In the genomic region with DNA sequence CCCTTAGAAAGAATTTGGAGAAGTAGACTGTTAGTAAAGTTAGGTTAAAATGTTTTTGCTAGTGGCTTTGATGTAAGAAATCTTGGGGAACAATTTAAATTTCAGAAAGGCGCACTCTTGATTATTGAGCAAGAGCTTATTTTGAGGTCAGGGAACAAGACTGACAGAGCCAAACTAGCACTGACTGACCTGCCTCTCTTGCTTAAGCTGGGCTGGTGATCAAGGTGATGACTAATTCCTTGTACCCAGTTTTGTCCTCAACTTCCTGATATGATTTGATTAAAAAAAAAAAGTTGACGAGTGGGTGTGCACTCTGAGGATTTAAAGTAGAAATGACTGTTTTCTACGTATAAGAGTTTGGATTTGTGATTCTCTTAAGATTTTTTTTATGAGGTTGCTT, we compare ENCODE assay signal across 25 mouse cellular contexts.
DNase-seq lines count a peak whose midpoint lies in the region; ATAC-seq lines count a peak whose summit lies in the region.
"Had no signal": no experiment of that assay in that cellular context is flagged by ENCODE, and none has a peak within 500 bp of the region (broad histone marks: within the 10 kb centered on the region; RNA-seq: fewer than 3 reads in every experiment).

No protein-coding gene starts in this region.

- H3K9me3 ChIP-seq in intestine, embryonic 15.5 days = no peaks in the 10 kb centered on the region
- no peaks in the 10 kb centered on the region for H3K9me3 ChIP-seq in intestine, embryonic 16.5 days (ENCODE audit: control insufficient read depth, low read length)
- H3K9me3 ChIP-seq in forebrain, embryonic 10.5 days = no peaks in the 10 kb centered on the region
- H3K9me3 ChIP-seq: embryonic facial prominence, embryonic 15.5 days; forebrain, embryonic 12.5 days; heart, embryonic 13.5 days; limb, embryonic 13.5 days; liver, embryonic 15.5 days; midbrain, embryonic 12.5 days had no signal

- peak; percentile 17 to 53 for DNase-seq in adrenal gland, postnatal 36 days
- no peak for DNase-seq in adrenal gland, postnatal 4 days (ENCODE audit: low spot score in 2 of 2)
- peak; percentile 50 for DNase-seq in 3T3-L1 (ENCODE audit: low read depth, low spot score)
- no peak for DNase-seq in urinary bladder, postnatal 14 days (ENCODE audit: low spot score)
- DNase-seq in forebrain, embryonic 10.5 days (ENCODE audit: extremely low spot score, low spot score) = no peak
- DNase-seq: cerebellum, adult 18-20 months; cerebellum, postnatal 36 days; gastrocnemius, postnatal 10 days; kidney, adult 11 months; kidney, postnatal 10 days; layer of hippocampus, postnatal 36 days; retina, postnatal 1 day; thymus, postnatal 25 days had no signal

- H3K27me3 ChIP-seq in intestine, embryonic 15.5 days (replicated peaks) = no peaks in the 10 kb centered on the region
- H3K27me3 ChIP-seq in intestine, embryonic 16.5 days (replicated peaks; ENCODE audit: control insufficient read depth, insufficient read depth, low read length) = no peaks in the 10 kb centered on the region
- H3K27me3 ChIP-seq in forebrain, embryonic 10.5 days (ENCODE audit: poor library complexity, severe bottlenecking) = no peaks in the 10 kb centered on the region
- H3K27me3 ChIP-seq: embryonic facial prominence, embryonic 15.5 days; forebrain, embryonic 12.5 days; heart, embryonic 13.5 days; limb, embryonic 13.5 days; liver, embryonic 15.5 days; midbrain, embryonic 12.5 days had no signal

- 64% methylated on average over 3 of the region's 3 CpGs for WGBS in intestine, embryonic 15.5 days
- WGBS in intestine, embryonic 16.5 days = 64% methylated on average over 3 of the region's 3 CpGs
- 93% methylated on average over 3 of the region's 3 CpGs for WGBS in forebrain, embryonic 10.5 days

- peak; percentile 34; the same call in 1 of the 2 replicates for ATAC-seq in intestine, embryonic 15.5 days
- no peak for ATAC-seq in intestine, embryonic 16.5 days
- ATAC-seq: activated CD4-positive, CD25-positive, alpha-beta regulatory T cell, adult 4 months; hindbrain, embryonic 16.5 days had no signal

- H3K36me3 ChIP-seq in intestine, embryonic 15.5 days = no peaks in the 10 kb centered on the region
- H3K36me3 ChIP-seq in intestine, embryonic 16.5 days (ENCODE audit: control insufficient read depth, insufficient read depth, low read length) = no peaks in the 10 kb centered on the region
- no peaks in the 10 kb centered on the region for H3K36me3 ChIP-seq in forebrain, embryonic 10.5 days (replicated peaks)
- H3K36me3 ChIP-seq: embryonic facial prominence, embryonic 15.5 days; forebrain, embryonic 12.5 days; heart, embryonic 13.5 days; limb, embryonic 13.5 days; liver, embryonic 15.5 days; midbrain, embryonic 12.5 days had no signal

- H3K9ac ChIP-seq in intestine, embryonic 15.5 days = no peak overlapping the region
- H3K9ac ChIP-seq in intestine, embryonic 16.5 days (ENCODE audit: low read depth, low read length) = no peak overlapping the region
- H3K9ac ChIP-seq: embryonic facial prominence, embryonic 15.5 days; forebrain, embryonic 12.5 days; heart, embryonic 13.5 days; limb, embryonic 13.5 days; liver, embryonic 15.5 days; midbrain, embryonic 12.5 days had no signal

- H3K4me1 ChIP-seq in intestine, embryonic 15.5 days (replicated peaks) = no peaks in the 10 kb centered on the region
- no peaks in the 10 kb centered on the region for H3K4me1 ChIP-seq in intestine, embryonic 16.5 days (ENCODE audit: control insufficient read depth, insufficient read depth, low read length)
- peaks cover 7% of the 10 kb centered on the region; the same call in 1 of the 2 replicates for H3K4me1 ChIP-seq in brown adipose tissue, adult 24 weeks (ENCODE audit: control insufficient read depth, insufficient read depth, insufficient read length, low read length)
- H3K4me1 ChIP-seq in forebrain, embryonic 10.5 days = no peaks in the 10 kb centered on the region
- H3K4me1 ChIP-seq: embryonic facial prominence, embryonic 15.5 days; forebrain, embryonic 12.5 days; liver, embryonic 15.5 days; midbrain, embryonic 12.5 days had no signal

- no peak overlapping the region for H3K27ac ChIP-seq in intestine, embryonic 15.5 days
- H3K27ac ChIP-seq in intestine, embryonic 16.5 days (ENCODE audit: low read length) = no peak overlapping the region
- peak overlapping the region; percentile 35; the same call in 1 of the 2 replicates for H3K27ac ChIP-seq in brown adipose tissue, adult 24 weeks (replicated peaks; ENCODE audit: low read depth, low read length)
- no peak overlapping the region for H3K27ac ChIP-seq in forebrain, embryonic 10.5 days
- H3K27ac ChIP-seq: embryonic facial prominence, embryonic 15.5 days; forebrain, embryonic 12.5 days; layer of hippocampus, adult 2 months; limb, embryonic 13.5 days; liver, embryonic 15.5 days; midbrain, embryonic 12.5 days had no signal

- no peak overlapping the region for H3K4me3 ChIP-seq in intestine, embryonic 15.5 days (replicated peaks)
- no peak overlapping the region for H3K4me3 ChIP-seq in intestine, embryonic 16.5 days (ENCODE audit: low read length)
- H3K4me3 ChIP-seq in brown adipose tissue, adult 24 weeks (ENCODE audit: insufficient read depth, low read depth, low read length) = no peak overlapping the region
- no peak overlapping the region for H3K4me3 ChIP-seq in forebrain, embryonic 10.5 days
- H3K4me3 ChIP-seq: embryonic facial prominence, embryonic 15.5 days; forebrain, embryonic 12.5 days; heart, embryonic 13.5 days; layer of hippocampus, adult 2 months; limb, embryonic 13.5 days; liver, embryonic 15.5 days; midbrain, embryonic 12.5 days had no signal

- H3K4me2 ChIP-seq in intestine, embryonic 15.5 days (replicated peaks) = no peak overlapping the region
- H3K4me2 ChIP-seq in intestine, embryonic 16.5 days (ENCODE audit: low read depth, low read length) = no peak overlapping the region
- H3K4me2 ChIP-seq: embryonic facial prominence, embryonic 15.5 days; forebrain, embryonic 12.5 days; heart, embryonic 13.5 days; limb, embryonic 13.5 days; liver, embryonic 15.5 days; midbrain, embryonic 12.5 days had no signal

Comparison
In these comparisons a context has a peak if more than half of its experiments do, and no peak if none do; other contexts are left out.
1. DNase-seq: peak in adrenal gland, postnatal 36 days (2 of 2) and 3T3-L1 (single experiment); none in adrenal gland, postnatal 4 days (0 of 2), urinary bladder, postnatal 14 days (single experiment) and forebrain, embryonic 10.5 days (single experiment).